Mouse (Mus musculus) myocyte (in vitro differentiated cells): ENCODE measurements around the gene Atp6v1fnb. TPM values are rescaled to one million over a fixed set of nuclear protein-coding genes. Genes with fewer than 3 reads are reported as not detected.

Experiments
- H3K27me3 ChIP-seq: one replicate; pipeline ENCODE4 v1.6.1; 2011; ENCODE audit not compliant: control insufficient read depth, insufficient read depth, insufficient read length
- H3K36me3 ChIP-seq: one replicate; pipeline ENCODE4 v1.6.1; 2011; ENCODE audit not compliant: control insufficient read depth, insufficient read depth
- H3K4me2 ChIP-seq: one replicate; pipeline ENCODE4 v1.6.1; 2011; ENCODE audit warnings: low read depth, control low read depth
- H3K4me3 ChIP-seq: one replicate; pipeline ENCODE4 v1.5.1; 2011; ENCODE audit warnings: mild to moderate bottlenecking, control low read depth, moderate library complexity
- H3K79me2 ChIP-seq: one replicate; pipeline ENCODE4 v1.6.1; 2011; ENCODE audit not compliant: control insufficient read depth, insufficient read depth
- H3ac ChIP-seq: one replicate; pipeline ENCODE4 v1.6.1; 2011; ENCODE audit not compliant: control insufficient read depth, insufficient read length
- CEBPB ChIP-seq: IDR thresholded peaks from 2 replicates; pipeline ENCODE4 v1.6.1; 2011; ENCODE audit warnings: mild to moderate bottlenecking, moderate library complexity; ENCODE audit not compliant: poor library complexity, insufficient read depth, severe bottlenecking
- E2F4 ChIP-seq: IDR thresholded peaks from one replicate; pipeline ENCODE4 v1.6.1; 2011; ENCODE audit warnings: mild to moderate bottlenecking, control low read depth, moderate library complexity; ENCODE audit not compliant: insufficient read depth
- MAX ChIP-seq: IDR thresholded peaks from one replicate; pipeline ENCODE4 v1.6.1; 2011; ENCODE audit warnings: low read depth, mild to moderate bottlenecking, control low read depth
- MYOD1 ChIP-seq, 3 experiments: IDR thresholded peaks; one replicate each; pipeline ENCODE4 v1.6.1; 2011; ENCODE audit warnings: control low read depth in 2 of 3, low read depth in 2 of 3, mild to moderate bottlenecking in 2 of 3, moderate library complexity in 1 of 3; ENCODE audit not compliant: insufficient read length in 2 of 3, control insufficient read depth in 1 of 3
- MYOG ChIP-seq, 3 experiments: IDR thresholded peaks; one replicate each; pipeline ENCODE4 v1.6.1; 2011; ENCODE audit warnings: control low read depth in 2 of 3, low read depth in 2 of 3, mild to moderate bottlenecking in 2 of 3; ENCODE audit not compliant: insufficient read length in 2 of 3, control insufficient read depth in 1 of 3, insufficient read depth in 1 of 3
- POLR2A ChIP-seq: IDR thresholded peaks from one replicate; pipeline ENCODE4 v1.6.1; 2011; ENCODE audit warnings: low read depth, mild to moderate bottlenecking, control low read depth, moderate library complexity; ENCODE audit not compliant: insufficient read length
- POLR2AphosphoS2 ChIP-seq: IDR thresholded peaks from one replicate; pipeline ENCODE4 v1.6.1; 2011; ENCODE audit warnings: low read depth, control low read depth; ENCODE audit not compliant: insufficient read length
- REST ChIP-seq: IDR thresholded peaks from one replicate; pipeline ENCODE4 v1.6.1; 2011; ENCODE audit warnings: mild to moderate bottlenecking, control low read depth, moderate library complexity; ENCODE audit not compliant: insufficient read depth, insufficient read length
- SRF ChIP-seq: IDR thresholded peaks from one replicate; pipeline ENCODE4 v1.6.1; 2011; ENCODE audit warnings: low read depth; ENCODE audit not compliant: control insufficient read depth, insufficient read length
- TCF12 ChIP-seq: IDR thresholded peaks from one replicate; pipeline ENCODE4 v1.6.1; 2011; ENCODE audit warnings: mild to moderate bottlenecking, control low read depth; ENCODE audit not compliant: poor library complexity, insufficient read depth, severe bottlenecking
- TCF3 ChIP-seq: IDR thresholded peaks from one replicate; pipeline ENCODE4 v1.6.1; 2011; ENCODE audit warnings: low read depth, control low read depth; ENCODE audit not compliant: insufficient read length
- USF1 ChIP-seq: IDR thresholded peaks from one replicate; pipeline ENCODE4 v1.6.1; 2011; ENCODE audit warnings: low read depth, mild to moderate bottlenecking, control low read depth, moderate library complexity
- polyA plus RNA-seq: library from polyadenylated mRNA; unstranded; fragments of >200 nt; fragmentation: generic; extraction: Trizol; gene quantifications from one replicate; pipeline ENCODE4 v1.2.1, GENCODE M21; 2012; ENCODE audit warnings: missing spikeins

The Atp6v1fnb gene
- polyA plus RNA-seq, 1 experiment: not detected

- Histone ChIP-seq H3K4me3 (no peak overlapping the region), H3K4me2 (no peak overlapping the region), H3K79me2 (no peaks in the 10 kb centered on the region), H3ac (no peak overlapping the region), H3K27me3 (no peaks in the 10 kb centered on the region), H3K36me3 (peaks cover 7% of the 10 kb centered on the region)
- TF ChIP-seq SRF (no peak), MAX (no peak), CEBPB (no peak), E2F4 (no peak), POLR2A (no peak), TCF3 (no peak), TCF12 (no peak), MYOG (IDR thresholded peaks at IDR 0.05; ENCODE audit: control insufficient read depth in 1 of 3, insufficient read depth in 1 of 3, insufficient read length in 2 of 3, low read depth in 2 of 3) (no peak), POLR2AphosphoS2 (no peak), MYOD1 (IDR thresholded peaks at IDR 0.05; ENCODE audit: control insufficient read depth in 1 of 3, insufficient read length in 2 of 3, low read depth in 2 of 3) (no peak), USF1 (no peak), REST (no peak)
These were observed 3.5 kb downstream of the Atp6v1fnb start for GRCm38 (mm10) chr6:29474736-29475135.

GRCm38 (mm10) chr6:29482691-29483090 lies 11.5 kb downstream of the Atp6v1fnb start:
- H3K4me2 ChIP-seq: no peak overlapping the region
- no peaks in the 10 kb centered on the region for H3K79me2 ChIP-seq
- H3K4me3 ChIP-seq: no peak overlapping the region
- TF ChIP-seq POLR2A (no peak), TCF3 (no peak), USF1 (no peak), SRF (no peak), MYOG (IDR thresholded peaks at IDR 0.05; ENCODE audit: control insufficient read depth in 1 of 3, insufficient read depth in 1 of 3, insufficient read length in 2 of 3, low read depth in 2 of 3) (no peak), POLR2AphosphoS2 (no peak), CEBPB (no peak), MYOD1 (IDR thresholded peaks at IDR 0.05; ENCODE audit: control insufficient read depth in 1 of 3, insufficient read length in 2 of 3, low read depth in 2 of 3) (no peak), TCF12 (no peak), REST (no peak), E2F4 (no peak), MAX (no peak)
- H3K36me3 ChIP-seq: no peaks in the 10 kb centered on the region
- H3ac ChIP-seq: no peak overlapping the region
- H3K27me3 ChIP-seq: peaks cover 30% of the 10 kb centered on the region

- Histone ChIP-seq H3K36me3 (no peaks in the 10 kb centered on the region), H3K4me2 (peak overlapping the region; percentile 55), H3K27me3 (peaks cover 35% of the 10 kb centered on the region), H3K4me3 (no peak overlapping the region), H3K79me2 (no peaks in the 10 kb centered on the region), H3ac (no peak overlapping the region)
- TF ChIP-seq USF1 (no peak), POLR2A (no peak)
These were observed 13.7 kb downstream of the Atp6v1fnb start for GRCm38 (mm10) chr6:29484716-29485559.

GRCm38 (mm10) chr6:29485951-29486350 lies 14.7 kb downstream of the Atp6v1fnb start:
- Histone ChIP-seq H3K79me2 (no peaks in the 10 kb centered on the region), H3K27me3 (peaks cover 40% of the 10 kb centered on the region), H3K4me3 (no peak overlapping the region), H3ac (no peak overlapping the region), H3K4me2 (no peak overlapping the region), H3K36me3 (no peaks in the 10 kb centered on the region)
- TF ChIP-seq POLR2AphosphoS2 (no peak), USF1 (no peak), REST (no peak), E2F4 (no peak), TCF3 (no peak), MYOD1 (IDR thresholded peaks at IDR 0.05; ENCODE audit: control insufficient read depth in 1 of 3, insufficient read length in 2 of 3, low read depth in 2 of 3) (no peak), POLR2A (no peak), CEBPB (no peak), MYOG (IDR thresholded peaks at IDR 0.05; ENCODE audit: control insufficient read depth in 1 of 3, insufficient read depth in 1 of 3, insufficient read length in 2 of 3, low read depth in 2 of 3) (no peak), MAX (no peak), SRF (no peak)

- Histone ChIP-seq H3K27me3 (peaks cover 33% of the 10 kb centered on the region), H3K4me2 (no peak overlapping the region), H3K36me3 (no peaks in the 10 kb centered on the region), H3K4me3 (no peak overlapping the region), H3ac (no peak overlapping the region), H3K79me2 (no peaks in the 10 kb centered on the region)
- TF ChIP-seq CEBPB (no peak), MYOG (IDR thresholded peaks at IDR 0.05; ENCODE audit: control insufficient read depth in 1 of 3, insufficient read depth in 1 of 3, insufficient read length in 2 of 3, low read depth in 2 of 3) (no peak), MYOD1 (IDR thresholded peaks at IDR 0.05; ENCODE audit: control insufficient read depth in 1 of 3, insufficient read length in 2 of 3, low read depth in 2 of 3) (no peak), POLR2AphosphoS2 (no peak), USF1 (no peak), REST (no peak), TCF3 (no peak), E2F4 (no peak), POLR2A (no peak)
These were observed 22.9 kb downstream of the Atp6v1fnb start for GRCm38 (mm10) chr6:29494101-29494500.
